Mouse (Mus musculus) inflammation-experienced regulatory T-cells, adult 6 months (primary cell): ENCODE measurements at regions not wholly inside any gene's neighbourhood (a gene's known extent, or its start where the extent isn't known, plus 50 kb on each side); places are given as distances from the start of the nearest gene placed in this dataset.

ENCODE experiments used
- ATAC-seq: one replicate; pipeline ENCODE4 v1.8.0; 2017

DNA sequence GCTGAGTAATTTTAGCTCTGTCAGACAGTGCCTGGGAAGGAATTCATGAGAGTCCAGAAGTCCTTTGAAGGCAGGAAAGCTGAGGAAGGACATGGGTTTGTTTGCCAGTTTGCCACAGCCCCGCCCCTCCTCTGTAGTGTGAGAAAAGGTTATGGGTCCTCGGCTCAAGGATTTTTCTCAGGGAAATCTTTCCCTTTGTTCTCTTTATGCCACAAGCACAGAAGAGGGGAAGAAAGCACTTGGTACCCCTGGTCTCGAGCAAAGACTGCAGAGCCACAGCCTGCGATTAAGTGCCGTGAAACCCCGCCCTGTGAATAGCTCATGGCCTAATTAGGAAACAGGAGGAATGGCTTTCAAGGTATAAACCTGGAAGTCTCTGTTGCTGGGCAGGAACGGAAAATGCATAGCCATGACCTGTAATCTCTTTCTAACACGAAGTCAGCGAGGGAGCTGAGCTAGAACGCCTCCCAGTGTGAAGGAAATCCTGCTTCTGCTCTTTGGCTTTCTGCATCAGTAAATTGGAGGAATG lies 166.1 kb upstream of the Tars start:
- ATAC-seq, result no peak

DNA sequence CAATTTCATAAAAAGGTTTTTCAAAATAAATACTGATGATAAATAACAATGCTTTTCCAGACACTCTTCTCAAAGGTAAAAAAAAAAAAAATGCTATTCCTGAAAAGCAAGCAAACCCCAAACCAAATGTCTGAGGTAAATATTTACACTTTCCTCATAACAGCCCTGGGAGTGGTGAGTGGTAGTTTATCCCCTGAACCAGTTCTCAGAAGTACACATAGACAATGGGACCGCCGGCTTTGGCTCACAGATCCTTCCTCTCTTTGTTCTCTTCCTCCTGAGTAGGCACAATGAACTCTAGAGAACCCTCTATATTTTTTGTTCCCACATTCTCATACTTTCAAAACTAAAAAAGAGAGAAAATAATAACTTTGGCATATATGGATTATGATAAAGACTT lies 153.1 kb upstream of the Tars start:
- no peak for ATAC-seq

GRCm38 (mm10) chr15:11552110-11552509 lies 152.6 kb upstream of the Tars start:
- no peak for ATAC-seq

DNA sequence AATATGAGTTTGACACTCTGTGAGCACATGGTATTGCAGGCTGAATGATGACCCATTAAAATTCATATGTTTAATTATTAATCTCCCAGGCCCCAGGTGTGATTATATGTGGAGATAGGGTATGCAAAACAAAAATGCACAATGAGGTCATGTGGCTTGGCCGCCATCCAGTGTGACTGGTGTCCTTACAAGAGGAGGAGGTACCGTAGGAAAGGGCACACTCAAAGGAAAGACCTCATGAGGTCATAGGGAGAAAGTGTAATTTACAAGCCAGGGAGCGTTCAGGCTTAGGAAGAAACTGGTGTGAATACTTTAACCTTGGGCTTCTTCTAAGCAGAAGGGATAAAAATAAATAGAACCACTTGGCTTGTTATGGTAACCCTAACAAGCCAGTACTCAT lies 140.0 kb upstream of the Tars start:
- ATAC-seq, result no peak

GRCm38 (mm10) chr15:11536076-11536620 lies 136.7 kb upstream of the Tars start:
- no peak for ATAC-seq

DNA sequence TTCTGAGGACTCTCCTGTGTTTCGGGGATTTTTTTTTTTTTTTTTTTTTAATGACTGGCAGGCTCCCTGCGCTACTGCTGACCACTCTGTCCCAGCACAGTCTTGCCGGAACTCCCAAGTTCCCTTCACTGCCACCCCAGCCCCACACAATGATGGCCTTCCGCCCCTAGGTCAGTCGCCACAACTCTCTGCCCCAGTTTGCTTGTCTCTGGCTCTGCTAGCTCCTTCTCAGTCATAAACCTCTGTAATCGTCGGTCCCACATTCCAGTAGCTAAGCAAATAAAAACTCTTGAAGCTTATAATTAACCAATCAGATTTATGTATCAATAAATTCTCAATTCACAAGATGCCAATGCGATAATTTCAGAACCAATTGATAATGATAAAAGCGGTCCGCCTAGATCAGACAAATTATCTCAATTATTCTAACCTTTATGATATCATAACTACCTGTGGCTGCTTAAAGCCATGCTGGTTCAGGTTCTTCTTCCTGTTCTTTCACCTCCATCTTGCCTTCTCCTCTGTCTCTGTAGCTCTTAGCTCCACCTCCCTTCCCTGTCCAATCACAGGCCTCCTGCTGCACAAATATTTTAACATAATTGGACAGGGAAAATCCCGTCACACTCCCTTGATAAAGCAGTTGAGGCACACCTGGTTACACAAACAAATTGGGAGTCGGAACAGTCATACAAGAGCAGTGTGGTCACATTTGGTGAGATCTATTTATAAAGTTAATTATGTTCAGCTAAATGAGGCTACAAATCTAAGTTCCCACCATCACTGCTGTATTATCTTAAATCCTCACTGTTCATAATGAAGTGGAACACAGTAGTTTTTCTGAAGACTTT lies 135.2 kb upstream of the Tars start:
- ATAC-seq, result no peak

DNA sequence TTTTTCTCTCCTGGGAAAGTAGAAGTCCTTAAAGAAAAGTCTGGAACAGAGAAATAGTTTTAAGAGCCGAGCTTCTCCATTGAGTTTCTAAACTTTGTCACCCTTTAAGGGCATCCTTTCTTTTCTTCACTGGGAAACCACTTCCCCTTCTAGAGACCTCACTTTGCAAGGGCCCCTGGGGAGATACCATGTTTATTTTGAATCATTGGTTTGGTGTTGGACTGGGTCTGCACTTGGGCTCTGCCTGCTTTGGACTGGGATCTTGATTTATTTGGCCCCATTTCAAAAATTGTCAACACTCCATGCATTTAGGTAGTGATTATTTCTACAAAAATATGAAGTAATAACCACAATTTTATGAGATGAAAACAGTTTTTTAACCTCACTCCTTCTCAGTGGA lies 134.2 kb upstream of the Tars start:
- no peak for ATAC-seq

DNA sequence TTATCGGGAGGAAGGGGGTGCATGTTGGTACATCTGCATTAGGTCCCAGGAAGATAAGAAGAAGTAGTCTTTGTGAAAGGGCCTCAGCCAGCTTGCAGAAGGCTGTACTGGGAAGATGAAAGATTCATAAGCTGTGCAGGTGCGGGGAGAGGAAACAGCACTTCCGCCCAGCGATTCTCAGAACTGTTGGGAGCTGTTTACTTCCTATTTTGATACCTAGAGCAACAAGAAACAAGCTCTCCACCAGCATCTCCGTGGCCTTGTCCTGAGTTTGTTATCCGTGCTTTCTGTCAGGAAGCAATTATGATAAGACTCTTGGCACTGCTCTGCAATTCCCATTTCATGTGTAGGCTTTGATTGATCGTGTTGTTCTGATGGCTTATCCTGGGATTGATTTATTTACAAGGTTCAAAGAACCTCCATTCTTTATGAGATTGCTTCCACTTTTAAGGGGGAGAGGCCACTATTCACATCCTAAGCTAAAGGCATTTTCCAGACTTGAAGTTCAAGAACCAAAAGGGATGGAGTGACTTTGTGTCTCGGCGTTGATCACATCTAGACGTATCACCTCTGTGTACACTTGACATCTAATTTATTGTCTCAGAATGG lies 133.6 kb upstream of the Tars start:
- peak; percentile 92 for ATAC-seq

DNA sequence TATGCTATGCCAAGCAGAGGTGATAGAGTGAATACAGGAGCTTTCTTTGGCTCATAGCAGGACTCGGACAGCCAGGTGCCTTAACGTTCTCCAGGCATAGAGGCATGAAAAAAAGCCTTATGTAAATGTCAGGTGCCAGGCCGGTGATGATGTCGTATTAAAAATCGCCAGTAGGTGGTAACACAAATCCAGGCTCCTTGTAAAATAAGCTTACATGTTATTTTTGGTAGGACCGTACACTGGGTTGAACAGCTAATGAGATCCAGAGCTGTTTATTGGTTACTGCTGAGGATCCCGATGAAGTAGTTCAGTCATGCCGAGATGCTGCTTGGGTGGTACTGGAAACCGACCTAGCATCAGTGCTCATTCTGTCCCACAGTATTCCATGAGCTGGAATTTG lies 133.1 kb upstream of the Tars start:
- ATAC-seq, result peak; percentile 38

DNA sequence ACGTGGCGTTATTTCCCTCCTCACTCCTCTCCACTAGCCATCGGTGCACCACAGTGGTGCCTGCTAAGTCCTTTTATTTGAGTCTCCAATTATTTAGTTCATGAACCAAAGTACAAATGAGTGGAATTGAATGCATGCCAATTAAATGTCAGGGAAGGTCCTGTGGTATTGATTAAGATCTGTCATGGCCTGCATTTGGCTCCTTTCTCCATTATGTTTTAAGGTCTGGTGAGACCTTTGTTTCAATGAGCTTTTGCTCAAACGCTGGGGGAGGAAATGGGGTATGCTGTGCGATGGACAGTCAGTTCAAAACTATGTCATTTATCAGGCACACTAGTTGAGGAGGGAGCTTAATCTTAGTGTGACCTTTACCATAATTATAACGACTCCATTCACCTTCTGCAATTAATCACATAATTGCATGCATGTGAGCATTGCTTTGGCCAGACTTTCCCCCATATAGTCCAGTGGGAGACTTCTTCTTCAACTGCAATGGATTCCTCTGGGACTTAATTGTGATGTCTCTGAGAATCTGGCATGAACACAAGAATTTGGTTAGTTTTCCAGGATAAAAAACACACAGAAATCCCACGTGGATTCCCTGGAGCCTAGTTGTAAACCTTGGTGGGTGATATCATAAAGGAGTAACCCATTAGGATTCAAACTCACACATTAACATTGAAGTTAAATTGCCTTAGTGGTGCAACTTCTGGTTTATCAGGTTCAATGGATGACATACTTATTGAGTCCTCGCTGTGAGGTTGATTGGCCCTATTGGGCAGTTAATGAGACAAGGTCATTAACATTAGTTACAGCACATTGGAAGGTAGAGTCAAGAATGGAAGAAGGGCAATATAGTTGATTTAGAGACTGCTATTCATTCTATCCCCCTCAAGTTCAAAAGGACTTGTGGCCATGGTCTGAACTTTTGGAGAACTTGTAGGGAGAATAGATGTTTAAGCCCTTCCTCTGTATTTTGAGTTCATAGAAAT lies 130.7 kb upstream of the Tars start:
- no peak for ATAC-seq

DNA sequence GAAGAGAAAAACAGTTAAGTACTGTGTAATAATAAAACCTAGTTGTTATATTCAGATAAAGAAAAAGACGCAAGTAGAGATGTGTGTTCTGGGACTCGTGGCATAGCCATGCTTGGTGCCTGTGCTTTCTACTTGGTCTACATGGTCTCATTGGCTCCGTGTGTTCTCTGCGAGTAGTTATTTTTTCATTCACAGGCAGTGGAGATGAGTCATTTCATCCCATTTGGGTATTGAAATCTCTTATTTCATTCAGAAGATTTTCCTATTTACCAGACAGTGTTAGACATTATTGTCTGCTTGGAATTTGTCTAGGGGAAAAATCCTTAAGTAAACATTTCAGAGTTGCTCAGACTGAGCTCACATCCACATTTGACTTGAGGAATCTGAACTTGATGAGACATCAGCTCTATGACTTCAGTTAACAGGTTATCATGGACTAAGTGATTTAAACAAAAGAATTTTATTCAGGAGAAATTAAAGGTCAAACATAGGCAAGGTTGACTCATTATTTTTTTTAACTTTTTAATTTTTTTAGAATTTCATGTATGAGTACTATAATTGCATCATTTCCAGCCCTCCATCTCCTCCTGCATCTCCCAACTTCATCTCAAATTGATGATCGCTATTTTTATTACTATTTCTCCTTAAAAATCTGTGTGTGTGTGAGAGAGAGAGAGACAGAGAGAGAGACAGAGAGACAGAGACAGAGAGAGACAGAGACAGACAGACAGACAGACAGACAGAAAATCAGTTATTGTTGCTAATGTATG lies 125.1 kb upstream of the Tars start:
- no peak for ATAC-seq

DNA sequence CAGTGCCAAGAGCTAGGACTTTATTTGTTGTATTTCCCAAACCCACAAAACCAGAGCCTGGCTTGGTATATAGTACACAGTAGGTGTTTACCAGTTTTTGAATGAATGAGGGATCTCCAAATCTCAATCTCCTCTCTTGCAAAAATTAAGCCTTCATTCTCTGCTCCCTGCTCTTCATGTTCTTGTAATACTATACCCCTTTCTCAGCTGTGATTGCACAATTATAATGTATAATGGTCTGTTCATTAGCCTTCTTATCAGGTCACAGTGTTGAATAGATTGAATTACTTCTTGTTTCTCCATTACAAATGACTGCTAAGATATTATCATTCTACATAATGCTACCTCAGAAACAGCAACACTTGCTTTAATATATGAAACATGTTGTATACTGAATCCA lies 119.1 kb upstream of the Tars start:
- ATAC-seq, result no peak

DNA sequence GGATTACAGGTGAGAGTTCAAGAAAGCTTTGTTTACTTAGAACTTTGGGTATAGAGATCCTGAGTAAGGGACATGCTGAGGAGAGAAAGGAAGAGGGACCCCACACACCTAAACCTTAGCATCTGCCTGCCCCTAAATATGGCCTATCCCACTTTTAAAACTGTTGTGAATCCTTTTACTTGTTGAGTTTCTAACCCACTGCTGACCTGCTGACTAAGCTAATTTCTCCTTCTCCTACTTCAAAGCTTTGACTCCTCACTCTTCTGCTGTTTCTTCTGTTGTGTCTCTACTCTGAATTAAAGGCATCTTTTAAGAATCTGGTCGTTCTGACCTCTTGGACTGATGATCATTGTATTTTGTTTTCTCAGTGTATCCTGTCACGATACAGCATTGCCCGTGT lies 118.4 kb upstream of the Tars start:
- no peak for ATAC-seq

DNA sequence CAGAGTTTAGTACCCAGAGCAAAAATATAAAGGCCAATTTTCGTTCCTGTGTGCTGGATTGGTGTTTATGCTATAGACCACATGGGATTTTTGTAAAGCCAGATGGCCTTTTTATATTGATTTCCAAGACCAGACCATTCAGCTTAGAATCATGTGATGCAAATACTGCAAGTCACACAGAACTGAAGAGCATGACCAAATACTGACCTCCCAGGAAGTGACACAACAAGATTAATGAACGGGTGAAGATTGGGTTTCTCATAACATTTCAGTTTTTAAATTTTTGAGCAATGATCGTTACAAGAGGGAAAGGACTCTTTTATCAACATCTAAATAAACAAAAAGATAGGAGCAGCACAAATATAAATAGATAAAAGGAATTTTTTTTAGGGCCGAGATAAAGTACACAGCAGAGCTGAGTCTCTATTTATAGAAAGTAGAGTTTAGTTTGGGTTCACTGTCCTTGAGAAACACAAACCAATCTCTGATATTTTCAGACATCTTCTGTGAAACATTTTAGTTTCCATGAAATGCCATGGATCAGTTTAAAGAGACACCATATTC lies 105.7 kb upstream of the Tars start:
- no peak for ATAC-seq

DNA sequence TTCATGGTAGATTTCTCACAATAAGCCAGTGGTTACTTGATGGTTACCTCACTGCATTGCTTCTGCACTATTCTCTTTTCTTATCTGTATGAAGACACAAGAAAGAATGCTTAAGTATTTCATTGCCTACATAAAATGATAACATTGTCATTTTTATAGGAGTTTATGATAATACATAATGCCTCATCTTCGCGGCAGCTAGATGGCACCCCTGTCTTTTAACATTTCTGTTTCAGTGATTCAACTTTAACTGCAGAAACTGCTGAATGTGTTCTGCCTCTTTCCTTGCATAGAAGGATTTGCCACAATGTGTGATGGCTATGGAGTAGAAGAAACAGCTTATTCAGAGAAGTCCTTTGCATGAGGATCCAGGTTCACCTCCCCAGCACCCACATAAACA lies 97.0 kb upstream of the Tars start:
- no peak for ATAC-seq

DNA sequence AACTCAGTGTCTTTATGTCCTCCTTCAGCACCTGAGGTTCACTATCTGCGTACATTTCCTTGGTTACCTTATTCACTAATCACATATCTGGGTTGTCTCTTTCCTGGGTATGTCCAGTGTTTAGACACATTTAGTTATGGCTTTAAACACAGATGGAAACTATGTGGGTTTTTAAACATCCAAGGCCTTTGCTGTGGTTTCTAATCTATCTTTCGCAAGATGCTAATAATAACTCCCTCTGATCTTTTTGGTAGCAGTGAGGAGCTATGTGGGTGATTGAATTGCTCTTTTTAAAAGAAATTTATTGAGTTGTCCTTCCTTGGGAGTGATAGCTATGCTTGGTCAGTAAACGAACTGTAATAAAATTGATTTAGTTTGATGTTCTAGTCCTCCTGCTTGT lies 89.7 kb upstream of the Tars start:
- no peak for ATAC-seq

DNA sequence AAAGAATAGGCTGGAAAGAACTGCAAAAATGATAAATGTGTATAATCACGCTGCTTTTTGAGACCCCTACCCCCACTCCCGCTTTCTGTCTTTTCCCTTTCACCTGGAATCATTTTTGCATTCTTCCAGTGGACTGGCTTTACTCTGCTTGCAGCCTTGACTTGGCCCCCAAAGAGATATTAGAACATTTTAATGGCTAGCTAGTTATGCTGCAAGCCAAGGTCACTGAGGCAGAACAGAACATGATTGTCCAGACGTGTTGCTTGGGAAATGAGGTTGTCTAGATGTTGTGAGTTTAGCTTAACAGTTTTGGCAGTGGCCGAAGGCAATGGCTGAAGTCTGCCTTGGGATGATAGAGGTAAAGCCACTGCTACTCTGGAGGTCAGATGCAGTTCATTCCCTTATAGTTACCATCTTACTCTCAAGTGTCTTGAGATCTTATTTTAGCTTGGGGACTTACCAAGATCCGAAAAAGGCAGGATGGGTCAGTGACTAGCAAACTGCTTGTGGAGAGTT lies 87.9 kb upstream of the Tars start:
- no peak for ATAC-seq

- no peak for ATAC-seq
Measured at GRCm38 (mm10) chr15:11483916-11484315, 84.5 kb upstream of the Tars start.

DNA sequence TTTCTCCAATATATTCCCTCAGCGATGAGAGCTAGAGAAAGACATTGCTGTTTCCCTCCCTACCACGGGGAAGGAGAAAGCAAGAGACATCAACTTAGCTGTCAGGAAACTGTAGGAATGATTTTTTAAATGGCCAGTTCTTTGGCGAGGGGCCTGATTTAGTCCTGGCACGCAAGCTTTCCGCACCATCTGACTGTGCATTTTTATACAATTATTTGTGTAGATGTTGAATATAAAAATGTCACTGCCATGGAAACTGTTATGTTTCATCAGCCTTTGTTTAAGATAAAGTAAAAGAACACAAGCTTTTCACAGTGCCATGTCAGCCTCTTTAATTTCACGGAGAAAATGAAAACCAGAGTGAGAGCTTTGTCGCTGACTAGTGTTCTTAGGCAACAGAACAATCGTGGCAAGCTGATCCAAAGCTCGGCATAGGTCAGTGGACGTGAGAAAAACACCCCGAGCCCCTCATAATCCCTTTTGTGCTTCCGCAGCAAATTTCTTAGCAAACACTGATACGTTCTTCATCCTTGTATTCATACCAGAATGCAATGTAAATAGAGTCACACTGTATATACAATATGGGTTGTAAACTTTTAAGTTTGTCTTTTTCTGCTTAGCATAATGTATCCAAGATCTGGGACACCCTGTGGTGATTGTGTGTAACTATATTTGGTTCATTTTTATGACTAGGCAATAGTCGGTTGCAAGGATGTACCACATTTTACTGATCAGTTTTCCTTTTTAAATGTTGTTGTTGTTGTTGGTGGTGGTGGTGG lies 79.9 kb upstream of the Tars start:
- no peak for ATAC-seq

- ATAC-seq, result no peak
Measured at GRCm38 (mm10) chr15:11476248-11476647, 76.8 kb upstream of the Tars start.

GRCm38 (mm10) chr15:11463341-11463740 lies 63.9 kb upstream of the Tars start:
- no peak for ATAC-seq
